Comparison of ENCODE assay signal across 30 mouse cellular contexts in the genomic region with DNA sequence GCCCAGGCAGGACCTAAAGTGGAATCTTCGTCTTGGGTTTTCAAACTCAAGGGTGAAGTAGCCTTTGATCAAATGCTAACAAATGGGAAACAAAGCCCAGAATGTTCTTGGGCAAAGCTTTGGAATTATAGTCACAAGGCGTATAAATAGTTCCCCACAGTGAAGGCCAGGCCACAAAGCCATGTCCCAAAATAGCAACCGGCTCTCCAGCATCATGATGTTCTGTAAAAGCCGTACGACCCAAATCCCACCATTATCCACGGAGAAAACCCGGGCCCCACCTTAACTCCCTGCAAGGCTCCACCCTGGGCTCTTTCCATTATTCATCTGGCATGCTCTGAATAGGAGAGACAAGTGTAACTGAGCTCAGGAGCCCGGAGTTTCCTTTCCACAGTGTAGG. TPM values are rescaled to one million over a fixed set of nuclear protein-coding genes. Genes with fewer than 3 reads are reported as not detected.
DNase-seq lines count a peak whose midpoint lies in the region; ATAC-seq lines count a peak whose summit lies in the region.
"Had no signal": no experiment of that assay in that cellular context is flagged by ENCODE, and none has a peak within 500 bp of the region (broad histone marks: within the 10 kb centered on the region; RNA-seq: fewer than 3 reads in every experiment).

No protein-coding gene starts in this region.

- no peaks in the 10 kb centered on the region for H3K9me3 ChIP-seq in heart, embryonic 12.5 days (replicated peaks)
- H3K9me3 ChIP-seq in heart, embryonic 14.5 days (ENCODE audit: control insufficient read depth, low read length): no peaks in the 10 kb centered on the region
- H3K9me3 ChIP-seq: embryonic facial prominence, embryonic 12.5 days; forebrain, embryonic 10.5 days; forebrain, embryonic 15.5 days; hindbrain, embryonic 12.5 days; intestine, embryonic 15.5 days; limb, embryonic 13.5 days; lung, embryonic 15.5 days; neural tube, embryonic 13.5 days had no signal

- WGBS in heart, embryonic 12.5 days: 36% methylated on average over 8 of the region's 8 CpGs
- WGBS in heart, embryonic 14.5 days: 24% methylated on average over 8 of the region's 8 CpGs

- no peak overlapping the region for H3K4me2 ChIP-seq in heart, embryonic 12.5 days
- peak overlapping the region; percentile 16 for H3K4me2 ChIP-seq in heart, embryonic 14.5 days (ENCODE audit: low read length)
- H3K4me2 ChIP-seq: embryonic facial prominence, embryonic 12.5 days; forebrain, embryonic 15.5 days; hindbrain, embryonic 12.5 days; intestine, embryonic 15.5 days; limb, embryonic 13.5 days; liver, embryonic 11.5 days; lung, embryonic 15.5 days; neural tube, embryonic 13.5 days had no signal

- peaks cover 53% of the 10 kb centered on the region for H3K4me1 ChIP-seq in heart, embryonic 12.5 days (replicated peaks)
- peaks cover 27 to 39% of the 10 kb centered on the region in 2 experiments for H3K4me1 ChIP-seq in heart, embryonic 14.5 days (ENCODE audit: control insufficient read depth in 2 of 2, insufficient read depth in 2 of 2, low read length in 2 of 2)
- H3K4me1 ChIP-seq: forebrain, embryonic 15.5 days had no signal

- H3K4me3 ChIP-seq in heart, embryonic 12.5 days: no peak overlapping the region
- no peak overlapping the region for H3K4me3 ChIP-seq in heart, embryonic 14.5 days (ENCODE audit: control insufficient read depth in 1 of 2, insufficient read depth in 1 of 2, low read depth in 1 of 2, low read length in 2 of 2)
- H3K4me3 ChIP-seq: embryonic facial prominence, embryonic 12.5 days; forebrain, embryonic 10.5 days; forebrain, embryonic 15.5 days; hindbrain, embryonic 12.5 days; intestine, embryonic 15.5 days; layer of hippocampus, adult 2 months; left cerebral cortex, adult 2 months; limb, embryonic 13.5 days; lung, embryonic 15.5 days; neural tube, embryonic 13.5 days had no signal

- H3K36me3 ChIP-seq in heart, embryonic 12.5 days: no peaks in the 10 kb centered on the region
- no peaks in the 10 kb centered on the region for H3K36me3 ChIP-seq in heart, embryonic 14.5 days (ENCODE audit: control insufficient read depth, insufficient read depth, low read length)
- H3K36me3 ChIP-seq: embryonic facial prominence, embryonic 12.5 days; forebrain, embryonic 10.5 days; forebrain, embryonic 15.5 days; hindbrain, embryonic 12.5 days; intestine, embryonic 15.5 days; limb, embryonic 13.5 days; lung, embryonic 15.5 days; neural tube, embryonic 13.5 days had no signal

- intact Hi-C loops in heart, postnatal 25 days (cut with DNase I): no loop called here
- intact Hi-C loops in heart, postnatal 10 days (cut with DNase I): no loop called here

- peak; percentile 2 for DNase-seq in gastrocnemius, postnatal 10 days
- DNase-seq in gastrocnemius, adult 8-10 months (ENCODE audit: low spot score in 2 of 2): no peak
- DNase-seq in heart, postnatal 25 days (ENCODE audit: low spot score): no peak
- DNase-seq in heart, postnatal 10 days: peak; percentile 52 to 55
- DNase-seq: adrenal gland, postnatal 10 days; cerebellum, adult 11 months; cerebellum, adult 9-10 months; cerebellum, postnatal 36 days; kidney, adult 2 months; kidney, postnatal 36 days; right cerebral cortex, postnatal 4 days; thymus, adult 18-20 months; thymus, postnatal 25 days had no signal

- no peaks in the 10 kb centered on the region for H3K27me3 ChIP-seq in heart, embryonic 12.5 days (replicated peaks)
- no peaks in the 10 kb centered on the region for H3K27me3 ChIP-seq in heart, embryonic 14.5 days (ENCODE audit: control insufficient read depth, insufficient read depth, low read length)
- H3K27me3 ChIP-seq: embryonic facial prominence, embryonic 12.5 days; forebrain, embryonic 15.5 days; hindbrain, embryonic 12.5 days; intestine, embryonic 15.5 days; limb, embryonic 13.5 days; lung, embryonic 15.5 days; neural tube, embryonic 13.5 days had no signal

- no peak for ATAC-seq in heart, embryonic 12.5 days (ENCODE audit: insufficient number of reproducible peaks, low FRiP score)
- ATAC-seq in heart, embryonic 14.5 days (ENCODE audit: insufficient number of reproducible peaks, insufficient read depth, low FRiP score, low read depth): no peak
- no peak for ATAC-seq in CD4-positive, CD25-positive, alpha-beta regulatory T cell, adult 4 months
- ATAC-seq: forebrain, embryonic 15.5 days; hindbrain, postnatal 0 days; intestine, embryonic 15.5 days; midbrain, embryonic 16.5 days had no signal

- no peak overlapping the region for H3K9ac ChIP-seq in heart, embryonic 12.5 days
- 0 out of 2 replicates have a peak overlapping the region, but pooled peaks have one; percentile 27 for H3K9ac ChIP-seq in heart, embryonic 14.5 days (ENCODE audit: low read length)
- H3K9ac ChIP-seq: embryonic facial prominence, embryonic 12.5 days; forebrain, embryonic 15.5 days; hindbrain, embryonic 12.5 days; intestine, embryonic 15.5 days; limb, embryonic 13.5 days; lung, embryonic 15.5 days; neural tube, embryonic 13.5 days had no signal

- peak overlapping the region; percentile 39 for H3K27ac ChIP-seq in heart, embryonic 12.5 days (ENCODE audit: poor library complexity, severe bottlenecking)
- peak overlapping the region; percentile 46 to 72 for H3K27ac ChIP-seq in heart, embryonic 14.5 days (replicated peaks in 1 of 2; ENCODE audit: control insufficient read depth in 1 of 2, insufficient read depth in 1 of 2, low read depth in 2 of 2, low read length in 2 of 2)
- H3K27ac ChIP-seq: embryonic facial prominence, embryonic 12.5 days; forebrain, embryonic 10.5 days; forebrain, embryonic 15.5 days; hindbrain, embryonic 12.5 days; hindbrain, postnatal 0 days; intestine, embryonic 15.5 days; layer of hippocampus, adult 2 months; left cerebral cortex, adult 2 months; limb, embryonic 13.5 days; lung, embryonic 15.5 days; neural tube, embryonic 13.5 days; stomach, postnatal 0 days had no signal

RNA-seq across cellular contexts. Expression of gene Gadd45g, which starts 32.3 kb away (rescaled TPM):
- total RNA-seq in gastrocnemius, postnatal 10 days (2021): 10 to 100 TPM in 1 of 2 experiments, 1 to 10 TPM in 1; 8.5 to 33.5 TPM
- total RNA-seq in gastrocnemius, adult 8-10 months (2022): 10 to 100 TPM; 18.1 to 74.5 (median 34.4) TPM
- 58.9 and 64.4 TPM in 2 replicates for polyA plus RNA-seq in heart, embryonic 12.5 days (2016; fragmentation: Nextera tagmentation; extraction: Ambion mirVana)
- 10 to 100 TPM; 11.6 to 21.6 TPM for total RNA-seq in heart, postnatal 25 days (2021)
- 41.4 and 41.6 TPM in 2 replicates for polyA plus RNA-seq in heart, embryonic 14.5 days (2014; fragmentation: Nextera tagmentation; extraction: Ambion mirVana)
- total RNA-seq in heart, postnatal 10 days (2021): 10 to 100 TPM; 27.8 to 37.9 TPM
- 10 to 100 TPM; 13.0 to 18.1 TPM for polyA plus RNA-seq in CD4-positive, CD25-positive, alpha-beta regulatory T cell, adult 4 months (2017; shearing (Covaris generic))

Comparison
In these comparisons a context has a peak if more than half of its experiments do, and no peak if none do; other contexts are left out.
1. DNase-seq: peak in gastrocnemius, postnatal 10 days (single experiment) and heart, postnatal 10 days (2 of 2); none in gastrocnemius, adult 8-10 months (0 of 2) and heart, postnatal 25 days (single experiment).